Mouse (Mus musculus): Measurements from ENCODE around the gene Eif2a. TPM values are rescaled to one million over a fixed set of nuclear protein-coding genes. Genes with fewer than 3 reads are reported as not detected.

Eif2a gene
- 57.4 and 58.9 TPM in 2 replicates for polyA plus RNA-seq (2016; fragmentation: Nextera tagmentation; extraction: Ambion mirVana)

GRCm38 (mm10) chr3:58525652-58526407 lies at the start of gene Eif2a, which contains the start of gene Serp1:
TSS of gene Eif2a (plus strand) at chr3:58525821.
TSS of gene Serp1 (minus strand) at chr3:58525892.
- Histone ChIP-seq H3K4me3 (peak within 1 kb of the TSS; percentile 99), H3K27ac (replicated peaks) (peak within 1 kb of the TSS; percentile 97), H3K4me1 (peaks cover 19% of the 10 kb centered on the region), H3K9me3 (no peaks in the 10 kb centered on the region), H3K27me3 (replicated peaks; ENCODE audit: low read depth, poor library complexity, severe bottlenecking) (no peaks in the 10 kb centered on the region), H3K36me3 (replicated peaks) (peaks cover 35% of the 10 kb centered on the region)
- DNase-seq (ENCODE audit: low spot score), result peak; percentile 99
- under 1% methylated on average over 57 of the region's 57 CpGs for WGBS

DNA sequence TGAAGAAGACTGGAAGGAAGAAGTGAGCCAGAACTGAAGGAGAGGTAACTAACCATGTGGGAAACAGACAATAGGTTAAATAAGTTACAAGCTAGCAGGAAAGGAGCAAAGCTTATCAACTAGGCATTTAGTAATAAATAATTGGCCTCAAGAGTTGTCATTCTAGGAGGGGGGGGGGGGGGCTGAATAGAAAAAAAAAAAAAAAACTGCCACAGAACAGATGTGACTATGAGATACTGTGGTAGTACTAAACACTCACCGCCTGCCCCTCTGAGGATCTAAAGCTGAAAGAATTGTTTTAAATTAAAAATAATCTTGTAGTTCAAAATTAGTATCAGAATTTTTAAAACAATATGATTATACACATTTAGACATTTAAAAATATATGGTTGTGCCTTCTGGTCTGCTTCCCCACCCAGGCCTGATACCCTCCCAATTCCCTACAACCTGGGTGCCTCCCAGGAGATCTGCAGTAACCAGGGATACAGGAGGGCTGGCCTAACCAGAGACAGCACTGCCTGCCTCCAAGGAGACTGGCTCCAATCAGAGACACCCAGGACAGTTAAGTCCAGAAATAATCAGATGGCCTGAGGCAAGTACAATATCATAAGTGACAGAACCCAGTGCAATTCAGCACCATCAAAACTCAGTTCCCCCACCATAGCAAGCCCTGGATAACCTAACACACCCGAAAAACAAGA lies 46.7 kb upstream of the Eif2a start:
- Histone ChIP-seq H3K27me3 (replicated peaks; ENCODE audit: low read depth, poor library complexity, severe bottlenecking) (no peaks in the 10 kb centered on the region), H3K4me3 (no peak overlapping the region), H3K27ac (replicated peaks) (no peak overlapping the region), H3K9me3 (no peaks in the 10 kb centered on the region), H3K36me3 (replicated peaks) (no peaks in the 10 kb centered on the region), H3K4me1 (no peaks in the 10 kb centered on the region)
- no peak for DNase-seq (ENCODE audit: low spot score)
- WGBS, result 85% methylated on average over 2 of the region's 2 CpGs

DNA sequence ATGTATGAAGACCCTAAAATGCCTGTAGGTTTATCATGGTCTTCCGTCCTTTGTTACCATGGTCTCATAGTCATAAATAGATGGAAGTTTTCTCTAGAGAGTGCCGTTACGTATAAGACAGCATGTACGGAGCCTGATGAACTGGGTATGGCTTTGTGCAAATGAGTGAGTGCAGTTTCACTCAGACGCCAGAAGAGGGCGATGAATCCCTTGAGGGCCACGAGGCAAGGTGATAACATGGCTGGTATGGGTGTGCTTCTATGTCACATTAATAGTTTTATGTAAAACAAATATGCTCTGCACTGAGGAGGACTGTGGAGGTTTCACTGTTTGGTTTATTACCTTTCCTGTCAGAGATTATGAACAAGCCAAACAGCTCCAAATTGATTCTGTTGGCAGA lies 39.7 kb upstream of the Eif2a start:
- H3K36me3 ChIP-seq (replicated peaks), result no peaks in the 10 kb centered on the region
- H3K4me1 ChIP-seq, result no peaks in the 10 kb centered on the region
- H3K27me3 ChIP-seq (replicated peaks; ENCODE audit: low read depth, poor library complexity, severe bottlenecking), result no peaks in the 10 kb centered on the region
- H3K9me3 ChIP-seq, result no peaks in the 10 kb centered on the region; the same call in 1 of the 2 replicates
- DNase-seq (ENCODE audit: low spot score), result no peak
- WGBS, result 64% methylated on average over 7 of the region's 7 CpGs
- no peak overlapping the region for H3K4me3 ChIP-seq
- H3K27ac ChIP-seq (replicated peaks), result no peak overlapping the region

DNA sequence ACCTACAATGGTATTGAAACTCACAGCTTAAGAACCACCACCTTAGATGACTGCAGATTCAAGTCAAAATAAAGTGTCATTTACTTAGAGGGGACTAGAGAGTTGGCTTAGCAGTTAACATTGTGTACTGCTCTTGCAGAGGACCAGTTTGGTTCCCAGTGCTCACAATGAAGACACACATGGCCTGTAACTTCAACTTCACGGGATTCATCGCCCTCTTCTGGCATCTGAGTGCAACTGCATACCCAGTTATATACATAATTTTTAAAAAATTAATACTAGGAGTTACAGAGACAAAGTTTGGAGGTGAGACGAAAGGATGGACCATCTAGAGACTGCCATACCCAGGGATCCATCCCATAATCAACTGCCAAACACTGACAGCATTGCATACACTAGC lies 38.5 kb upstream of the Eif2a start:
- H3K9me3 ChIP-seq, result no peaks in the 10 kb centered on the region; the same call in 1 of the 2 replicates
- no peaks in the 10 kb centered on the region for H3K27me3 ChIP-seq (replicated peaks; ENCODE audit: low read depth, poor library complexity, severe bottlenecking)
- no peak for DNase-seq (ENCODE audit: low spot score)
- no peak overlapping the region for H3K4me3 ChIP-seq
- 77% methylated on average over 3 of the region's 3 CpGs for WGBS
- no peaks in the 10 kb centered on the region for H3K36me3 ChIP-seq (replicated peaks)
- no peak overlapping the region for H3K27ac ChIP-seq (replicated peaks)
- no peaks in the 10 kb centered on the region for H3K4me1 ChIP-seq

DNA sequence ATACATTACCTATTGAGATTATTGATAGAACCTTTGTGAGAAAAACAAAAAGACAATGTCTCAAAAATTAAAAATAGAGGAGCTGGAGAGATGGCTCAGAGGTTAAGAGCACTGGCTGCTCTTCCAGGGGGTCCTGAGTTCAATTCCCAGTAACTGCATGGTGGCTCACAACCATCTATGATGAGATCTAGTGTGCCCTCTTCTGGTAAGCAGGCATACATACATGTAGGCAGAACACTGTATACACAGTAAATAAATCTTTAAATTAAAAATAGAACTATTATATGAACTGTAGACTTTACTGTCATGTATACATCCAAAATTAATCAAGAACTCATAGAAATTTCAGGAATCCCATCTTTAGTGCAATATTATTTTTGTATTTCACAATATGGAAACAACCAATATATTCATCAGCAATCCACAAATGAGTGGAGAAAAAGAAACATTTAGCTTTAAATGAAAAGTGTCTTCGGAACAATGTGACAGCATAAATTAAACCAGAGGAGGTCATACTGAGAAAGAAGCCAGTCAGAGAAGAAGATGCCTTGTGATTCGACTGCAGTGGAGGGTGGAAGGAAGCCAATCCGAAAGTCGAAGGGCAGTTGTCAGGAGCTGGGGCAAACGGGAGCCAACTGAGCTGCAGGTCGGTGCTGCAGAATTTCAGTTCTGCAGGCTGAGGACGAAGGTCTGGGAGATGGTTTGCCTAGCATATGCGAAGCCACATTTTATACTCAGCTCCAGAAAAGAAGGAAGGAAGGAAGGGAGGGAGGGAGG lies 37.4 kb upstream of the Eif2a start:
- no peaks in the 10 kb centered on the region; the same call in 1 of the 2 replicates for H3K9me3 ChIP-seq
- H3K36me3 ChIP-seq (replicated peaks), result no peaks in the 10 kb centered on the region
- H3K27ac ChIP-seq (replicated peaks), result no peak overlapping the region
- WGBS, result 84% methylated on average over 8 of the region's 8 CpGs
- no peak for DNase-seq (ENCODE audit: low spot score)
- H3K4me3 ChIP-seq, result no peak overlapping the region
- no peaks in the 10 kb centered on the region for H3K4me1 ChIP-seq
- no peaks in the 10 kb centered on the region for H3K27me3 ChIP-seq (replicated peaks; ENCODE audit: low read depth, poor library complexity, severe bottlenecking)

GRCm38 (mm10) chr3:58490787-58491186 lies 34.8 kb upstream of the Eif2a start:
- Histone ChIP-seq H3K36me3 (replicated peaks) (no peaks in the 10 kb centered on the region), H3K9me3 (no peaks in the 10 kb centered on the region; the same call in 1 of the 2 replicates), H3K4me3 (no peak overlapping the region), H3K4me1 (no peaks in the 10 kb centered on the region), H3K27me3 (replicated peaks; ENCODE audit: low read depth, poor library complexity, severe bottlenecking) (no peaks in the 10 kb centered on the region), H3K27ac (replicated peaks) (no peak overlapping the region)
- 81% methylated on average over 7 of the region's 7 CpGs for WGBS
- no peak for DNase-seq (ENCODE audit: low spot score)

DNA sequence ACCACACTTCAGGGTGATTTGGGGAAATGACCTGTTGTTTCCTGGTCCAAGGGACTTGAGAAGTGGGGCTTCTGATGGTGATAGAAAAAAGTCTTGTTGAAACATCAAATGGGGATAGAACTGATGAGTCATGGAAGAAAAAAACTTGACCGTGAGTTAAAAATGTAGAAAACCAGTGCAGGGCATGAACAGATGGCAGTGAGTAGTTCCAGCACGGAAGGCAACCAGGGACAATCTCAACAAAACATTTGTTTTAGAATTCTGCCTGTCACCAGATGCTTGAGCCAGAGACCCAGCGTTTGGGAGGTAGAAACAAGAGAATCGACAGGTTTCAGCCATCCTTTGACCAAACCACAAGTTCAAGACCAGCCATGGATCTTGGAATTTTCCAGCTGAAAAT lies 32.0 kb upstream of the Eif2a start:
- WGBS, result 87% methylated on average over 4 of the region's 4 CpGs

GRCm38 (mm10) chr3:58501961-58502360 lies 23.7 kb upstream of the Eif2a start:
- H3K27me3 ChIP-seq (replicated peaks; ENCODE audit: low read depth, poor library complexity, severe bottlenecking), result no peaks in the 10 kb centered on the region
- H3K36me3 ChIP-seq (replicated peaks), result no peaks in the 10 kb centered on the region
- H3K4me3 ChIP-seq, result no peak overlapping the region
- H3K4me1 ChIP-seq, result no peaks in the 10 kb centered on the region
- 70% methylated on average over 2 of the region's 2 CpGs for WGBS
- no peak for DNase-seq (ENCODE audit: low spot score)
- H3K9me3 ChIP-seq, result no peaks in the 10 kb centered on the region
- no peak overlapping the region for H3K27ac ChIP-seq (replicated peaks)

More for the DNA sequence above, 32.0 kb upstream of the Eif2a start:
- Histone ChIP-seq H3K36me3 (replicated peaks) (no peaks in the 10 kb centered on the region), H3K9me3 (no peaks in the 10 kb centered on the region), H3K27me3 (replicated peaks; ENCODE audit: low read depth, poor library complexity, severe bottlenecking) (no peaks in the 10 kb centered on the region), H3K27ac (replicated peaks) (no peak overlapping the region), H3K4me3 (no peak overlapping the region), H3K4me1 (no peaks in the 10 kb centered on the region)
- no peak for DNase-seq (ENCODE audit: low spot score)

- Histone ChIP-seq H3K4me1 (no peaks in the 10 kb centered on the region), H3K27ac (replicated peaks) (no peak overlapping the region), H3K36me3 (replicated peaks) (no peaks in the 10 kb centered on the region), H3K9me3 (no peaks in the 10 kb centered on the region), H3K4me3 (no peak overlapping the region), H3K27me3 (replicated peaks; ENCODE audit: low read depth, poor library complexity, severe bottlenecking) (no peaks in the 10 kb centered on the region)
- WGBS, result 56% methylated on average over 3 of the region's 3 CpGs
- no peak for DNase-seq (ENCODE audit: low spot score)
Observed at GRCm38 (mm10) chr3:58503720-58504333, 21.8 kb upstream of the Eif2a start.

DNA sequence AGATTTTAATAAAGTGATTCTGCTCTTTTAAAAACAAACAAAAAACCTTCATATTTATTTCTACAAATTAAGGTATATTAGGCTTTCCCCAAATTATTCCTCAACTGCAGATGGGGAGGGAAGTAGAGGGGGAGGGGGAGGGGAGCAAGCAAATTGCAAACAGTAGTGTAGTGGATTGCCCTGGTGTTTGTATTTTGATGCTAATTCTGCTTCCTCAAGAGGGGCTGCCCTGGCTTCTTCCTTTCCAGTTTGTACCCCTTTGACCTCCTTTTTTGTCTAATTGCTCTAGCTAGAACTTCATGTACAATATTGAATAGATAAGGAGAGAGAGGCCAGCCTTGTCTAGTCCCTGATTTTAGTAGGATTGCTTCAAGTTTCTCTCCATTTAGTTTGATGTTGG lies 20.9 kb upstream of the Eif2a start:
- Histone ChIP-seq H3K9me3 (no peaks in the 10 kb centered on the region), H3K36me3 (replicated peaks) (no peaks in the 10 kb centered on the region), H3K27me3 (replicated peaks; ENCODE audit: low read depth, poor library complexity, severe bottlenecking) (no peaks in the 10 kb centered on the region), H3K4me1 (no peaks in the 10 kb centered on the region), H3K27ac (replicated peaks) (no peak overlapping the region), H3K4me3 (no peak overlapping the region)
- DNase-seq (ENCODE audit: low spot score), result no peak

- no peaks in the 10 kb centered on the region for H3K36me3 ChIP-seq (replicated peaks)
- WGBS, result 88% methylated on average over 7 of the region's 7 CpGs
- no peak for DNase-seq (ENCODE audit: low spot score)
Observed at GRCm38 (mm10) chr3:58508020-58508750, 17.4 kb upstream of the Eif2a start.

DNA sequence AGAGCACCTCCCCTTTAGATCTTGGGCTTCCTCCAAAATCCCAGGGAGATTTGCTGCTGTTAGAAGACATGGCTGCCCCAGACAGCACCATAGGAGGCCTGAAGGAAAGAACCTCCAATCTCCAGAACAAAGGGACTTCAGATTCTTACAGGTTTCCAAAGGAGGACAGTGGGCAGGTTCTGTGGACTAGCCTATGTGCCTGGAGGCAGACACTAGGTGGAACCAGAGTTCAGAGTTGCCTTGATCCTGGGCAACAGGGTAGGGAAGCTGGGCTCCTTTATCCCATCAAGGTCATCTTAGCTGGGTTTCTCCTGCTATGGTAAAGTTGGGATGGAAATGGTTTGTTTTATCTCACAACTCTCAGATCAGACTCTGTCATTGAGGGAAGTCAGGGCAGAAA lies 14.0 kb upstream of the Eif2a start:
- Histone ChIP-seq H3K27me3 (replicated peaks; ENCODE audit: low read depth, poor library complexity, severe bottlenecking) (no peaks in the 10 kb centered on the region), H3K9me3 (no peaks in the 10 kb centered on the region), H3K4me3 (no peak overlapping the region), H3K4me1 (no peaks in the 10 kb centered on the region), H3K27ac (replicated peaks) (no peak overlapping the region), H3K36me3 (replicated peaks) (no peaks in the 10 kb centered on the region)
- DNase-seq (ENCODE audit: low spot score), result no peak

More at GRCm38 (mm10) chr3:58508020-58508750, 17.4 kb upstream of the Eif2a start:
- H3K27ac ChIP-seq (replicated peaks), result no peak overlapping the region
- H3K4me3 ChIP-seq, result no peak overlapping the region
- H3K4me1 ChIP-seq, result no peaks in the 10 kb centered on the region
- no peaks in the 10 kb centered on the region for H3K9me3 ChIP-seq
- no peaks in the 10 kb centered on the region for H3K27me3 ChIP-seq (replicated peaks; ENCODE audit: low read depth, poor library complexity, severe bottlenecking)
